Mouse (Mus musculus): ENCODE results near the gene Fgf18. TPM values are rescaled to one million over a fixed set of nuclear protein-coding genes. Genes with fewer than 3 reads are reported as not detected.

Gene Fgf18
- total RNA-seq, 2 experiments from 2014 or later, result 3.9 to 4.3 TPM

DNA sequence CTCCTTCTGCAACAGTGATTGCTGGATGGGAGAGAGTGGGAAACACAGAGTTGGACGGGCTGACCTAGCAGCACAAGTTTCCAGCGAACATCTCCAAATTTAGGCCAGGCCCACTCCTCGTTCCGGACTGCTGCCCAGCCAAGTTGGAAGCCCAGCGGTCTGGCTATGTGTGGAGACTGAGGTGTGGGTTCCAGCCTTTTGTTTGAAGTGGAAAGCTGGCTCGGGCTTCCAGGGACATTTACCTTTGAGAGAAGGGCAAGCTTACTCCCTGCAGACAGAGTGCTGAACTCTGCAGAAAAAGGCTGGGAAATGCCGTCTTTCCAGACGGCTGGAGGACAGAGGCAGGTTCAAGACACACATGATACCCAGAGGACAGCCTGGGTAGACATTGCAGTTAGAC is 27.6 kb downstream of the Fgf18 start:
- DNase-seq (ENCODE audit: extremely low spot score in 1 of 2, low spot score in 1 of 2), result no peak

- DNase-seq (ENCODE audit: extremely low spot score in 1 of 2, low spot score in 1 of 2), result no peak
Observed at GRCm38 (mm10) chr11:33119116-33119515, 28.1 kb downstream of the Fgf18 start.

DNA sequence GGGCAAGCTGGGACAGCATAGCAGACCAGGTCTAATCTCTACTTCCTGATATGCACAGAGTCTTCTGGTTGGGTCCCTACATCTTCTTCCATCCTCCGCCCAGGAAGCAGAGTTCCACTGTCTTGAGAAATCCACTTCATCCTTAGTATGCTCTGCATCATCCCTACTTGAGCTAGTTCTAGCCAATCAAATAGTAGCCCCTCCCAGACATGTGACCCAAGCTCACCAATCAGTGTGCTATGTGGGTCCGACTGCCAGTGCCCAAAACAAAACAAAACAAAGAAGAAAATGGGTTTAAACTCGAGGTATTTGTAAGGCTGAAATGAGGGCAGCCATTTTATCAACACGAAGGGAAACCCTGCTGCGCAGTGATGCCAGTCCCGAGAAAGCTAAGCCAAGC is 28.7 kb downstream of the Fgf18 start:
- DNase-seq (ENCODE audit: extremely low spot score in 1 of 2, low spot score in 1 of 2), result no peak

- DNase-seq (ENCODE audit: extremely low spot score in 1 of 2, low spot score in 1 of 2), result no peak
Observed at GRCm38 (mm10) chr11:33115796-33116195, 31.4 kb downstream of the Fgf18 start.

GRCm38 (mm10) chr11:33112407-33112806 is 34.8 kb downstream of the Fgf18 start:
- no peak for DNase-seq (ENCODE audit: extremely low spot score in 1 of 2, low spot score in 1 of 2)

GRCm38 (mm10) chr11:33110111-33110510 is 37.1 kb downstream of the Fgf18 start:
- DNase-seq (ENCODE audit: extremely low spot score in 1 of 2, low spot score in 1 of 2), result no peak

GRCm38 (mm10) chr11:33107540-33107939 is 39.7 kb downstream of the Fgf18 start:
- no peak for DNase-seq (ENCODE audit: extremely low spot score in 1 of 2, low spot score in 1 of 2)

DNA sequence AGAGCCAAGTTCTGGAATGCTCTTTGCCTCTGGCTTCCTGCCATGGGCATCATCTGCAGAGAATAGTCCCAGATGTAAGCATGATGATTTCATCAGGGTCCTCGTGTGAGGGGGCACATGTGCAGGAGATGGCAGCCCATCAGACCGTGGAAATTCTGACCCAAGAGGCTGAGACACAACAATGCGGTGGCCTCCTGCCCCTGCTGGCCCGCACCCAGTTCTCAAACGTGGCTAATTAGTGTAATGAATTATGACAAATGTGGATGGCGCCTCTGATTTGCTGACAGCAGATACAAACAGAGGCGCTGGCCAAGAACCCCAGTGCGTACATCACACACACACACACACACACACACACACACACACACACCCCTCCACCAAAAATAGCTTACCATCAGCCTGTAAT is 42.3 kb downstream of the Fgf18 start:
- peak in 1 of 2 experiments; percentile 11 for DNase-seq (ENCODE audit: extremely low spot score in 1 of 2, low spot score in 1 of 2)

DNA sequence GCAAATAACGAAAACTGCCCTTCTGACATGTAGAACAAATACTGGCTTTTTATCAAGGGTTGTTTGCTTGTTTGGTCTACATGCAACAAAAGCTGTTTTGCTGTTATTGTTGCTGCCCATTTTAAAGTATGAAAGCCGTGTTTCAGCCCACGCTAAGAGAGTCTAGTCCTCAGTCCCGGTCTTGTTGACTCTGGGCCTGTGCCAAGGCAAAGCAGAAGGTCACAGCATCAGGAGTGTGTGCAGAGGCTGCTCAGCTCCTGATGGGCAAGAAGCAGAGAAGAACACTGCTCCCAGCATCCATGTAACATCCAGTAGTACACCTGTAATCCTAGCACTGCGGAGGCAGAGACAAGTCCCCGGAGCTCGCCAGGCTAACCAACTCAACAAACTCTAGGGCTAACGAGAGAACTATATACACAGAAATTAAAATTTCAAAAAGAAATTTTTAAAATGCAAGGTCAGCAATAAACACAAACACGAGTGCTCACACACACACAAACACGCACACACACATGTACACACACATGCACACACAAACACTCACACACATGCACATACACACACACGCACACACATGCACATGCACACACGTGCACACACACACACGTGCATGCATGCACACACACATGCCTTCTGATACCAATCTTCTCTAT is 43.8 kb downstream of the Fgf18 start:
- no peak for DNase-seq (ENCODE audit: extremely low spot score in 1 of 2, low spot score in 1 of 2)

DNA sequence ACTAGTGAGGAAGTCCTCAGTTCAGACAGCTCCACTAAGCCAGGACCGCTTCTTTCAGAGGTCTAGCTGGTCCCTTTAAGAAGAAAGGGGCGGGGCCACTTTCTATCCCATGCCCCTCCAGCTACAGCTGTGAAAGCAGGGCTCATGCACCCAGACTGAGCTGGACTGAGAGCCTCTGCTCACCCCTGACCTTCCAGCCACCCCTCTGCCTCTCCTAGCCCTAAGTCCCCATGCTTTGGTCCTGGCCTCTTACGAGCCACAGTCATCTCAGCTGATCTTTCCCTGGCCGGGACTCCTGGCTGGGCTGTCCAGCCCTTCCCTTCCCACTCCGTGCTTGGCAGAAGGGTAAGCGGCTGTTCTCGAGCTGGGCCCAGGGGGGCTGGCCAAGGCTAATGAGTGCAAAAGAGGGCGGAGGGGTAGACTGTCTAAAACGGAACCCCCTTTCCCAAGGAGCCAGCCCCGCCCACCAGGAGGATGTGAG is 47.1 kb downstream of the Fgf18 start:
- DNase-seq (ENCODE audit: extremely low spot score in 1 of 2, low spot score in 1 of 2), result no peak

DNA sequence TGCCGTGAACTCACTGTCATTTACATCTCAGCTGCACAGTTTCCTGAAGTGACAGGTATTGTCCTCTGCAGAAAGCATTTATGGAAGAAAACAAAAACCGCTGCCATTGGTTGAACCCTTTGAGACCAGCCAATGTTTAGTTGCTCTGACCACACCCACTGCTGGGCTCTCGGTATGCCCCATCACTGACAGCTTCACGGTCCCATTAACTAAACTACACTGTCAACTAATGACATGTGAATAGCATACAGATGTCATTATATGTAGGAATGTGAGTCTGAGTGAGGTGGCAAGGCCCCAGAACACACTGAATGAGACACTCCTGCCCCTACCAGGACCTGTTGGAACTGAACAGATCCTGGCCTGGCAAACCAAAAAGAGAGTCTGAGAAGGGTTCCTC is 47.8 kb downstream of the Fgf18 start:
- no peak for DNase-seq (ENCODE audit: extremely low spot score in 1 of 2, low spot score in 1 of 2)

- DNase-seq (ENCODE audit: extremely low spot score in 1 of 2, low spot score in 1 of 2), result no peak
Observed at GRCm38 (mm10) chr11:33098446-33098845, 48.8 kb downstream of the Fgf18 start.

DNA sequence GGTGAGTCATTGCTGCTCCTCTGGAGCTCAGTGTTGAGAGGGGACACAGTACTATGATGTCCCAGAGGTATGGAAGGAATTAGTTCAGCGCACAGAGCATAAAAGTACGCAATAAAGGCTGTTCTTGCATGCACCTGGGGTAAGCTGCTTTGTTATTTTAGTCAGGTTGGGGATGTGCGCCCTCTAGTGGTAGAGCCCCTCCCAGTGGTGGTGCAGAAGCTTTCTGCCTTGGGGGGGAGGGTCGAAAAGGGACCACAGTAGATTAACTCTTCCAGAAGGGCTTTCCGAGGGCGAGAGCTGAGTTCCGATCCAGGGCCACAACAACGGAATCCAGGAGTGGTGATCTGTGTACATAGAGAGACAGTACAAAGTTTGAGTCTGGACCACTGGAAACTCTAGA is 49.3 kb downstream of the Fgf18 start:
- peak; percentile 25 to 75 for DNase-seq (ENCODE audit: extremely low spot score in 1 of 2, low spot score in 1 of 2)

DNA sequence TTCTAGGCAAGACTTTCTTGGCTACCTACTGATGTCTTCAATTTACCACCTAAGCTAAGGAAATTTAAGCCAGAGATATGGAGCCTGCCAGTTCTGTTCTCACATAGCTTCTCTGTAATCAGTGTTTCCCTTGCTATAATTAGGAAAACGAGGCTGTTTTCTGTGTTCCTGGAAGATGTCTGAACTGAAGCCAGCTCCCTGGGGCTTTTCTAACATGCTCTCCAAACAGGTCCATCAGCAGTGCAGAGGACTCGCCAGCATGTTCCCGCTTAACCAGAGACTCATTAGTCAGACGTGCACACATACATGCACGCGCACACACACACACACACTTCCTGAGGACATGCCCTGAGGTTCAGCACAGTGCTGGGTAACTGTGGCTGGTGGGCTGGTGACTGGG is 57.3 kb downstream of the Fgf18 start:
- DNase-seq (ENCODE audit: extremely low spot score in 1 of 2, low spot score in 1 of 2), result no peak

DNA sequence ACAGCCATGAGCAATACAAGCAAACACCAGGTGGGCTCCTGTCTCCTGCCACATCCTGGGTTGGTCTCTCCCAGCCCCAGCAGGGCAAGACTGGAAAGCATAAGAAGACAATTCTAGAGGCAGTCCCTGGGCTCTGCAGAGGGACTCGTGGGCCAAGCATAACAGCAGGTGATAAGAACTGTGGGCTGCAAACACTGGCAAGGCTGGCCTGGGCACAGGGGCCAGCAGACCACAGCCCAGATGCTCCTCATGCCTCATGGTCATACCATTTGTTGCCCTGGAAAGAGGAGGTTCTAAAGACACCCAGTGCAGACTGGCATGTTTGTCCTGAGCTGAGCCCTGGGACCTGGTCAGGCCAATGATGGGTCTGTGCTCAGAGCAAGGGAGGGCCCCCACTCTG is 59.0 kb downstream of the Fgf18 start:
- no peak for DNase-seq (ENCODE audit: extremely low spot score in 1 of 2, low spot score in 1 of 2)

DNA sequence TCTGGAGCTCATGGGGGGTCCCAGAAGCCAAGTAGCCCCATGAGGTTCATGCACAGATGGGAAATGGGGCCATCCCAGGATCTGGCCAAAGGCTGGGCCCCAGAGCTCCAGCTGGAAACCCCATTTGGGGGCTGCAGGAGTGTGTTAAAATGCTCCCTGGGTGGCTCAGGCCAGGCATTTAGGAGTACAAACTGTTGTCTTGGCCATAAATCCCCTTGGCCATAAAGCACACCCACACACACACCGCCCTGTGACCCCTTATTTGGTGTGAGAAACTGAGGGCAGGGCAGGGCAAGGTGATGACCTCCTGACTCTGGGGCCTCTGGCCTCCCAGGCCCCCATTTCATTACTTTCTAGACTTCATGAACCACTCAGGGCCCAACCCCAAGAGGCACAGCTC is 61.2 kb downstream of the Fgf18 start:
- DNase-seq (ENCODE audit: extremely low spot score in 1 of 2, low spot score in 1 of 2), result no peak

GRCm38 (mm10) chr11:33085514-33085913 is 61.7 kb downstream of the Fgf18 start:
- no peak for DNase-seq (ENCODE audit: extremely low spot score in 1 of 2, low spot score in 1 of 2)

DNA sequence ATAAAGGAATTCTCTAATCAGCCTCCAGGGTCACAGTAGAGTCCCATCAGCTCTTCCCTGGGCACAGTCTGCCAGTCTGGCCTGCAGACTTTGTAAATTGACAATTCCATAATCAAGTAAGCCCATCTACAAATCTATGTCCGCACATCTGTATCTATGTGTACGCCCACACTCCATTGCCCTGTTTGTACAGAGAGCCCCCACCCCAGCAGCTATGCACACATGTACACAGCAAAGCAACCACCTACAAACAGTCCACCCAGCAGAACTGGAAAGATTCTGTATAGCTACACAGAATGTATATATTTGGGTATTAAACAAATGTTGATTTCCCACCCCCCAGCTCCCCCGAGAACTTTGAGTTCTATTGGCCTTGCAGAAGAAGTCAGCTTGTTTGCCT is 62.1 kb downstream of the Fgf18 start:
- no peak for DNase-seq (ENCODE audit: extremely low spot score in 1 of 2, low spot score in 1 of 2)

DNA sequence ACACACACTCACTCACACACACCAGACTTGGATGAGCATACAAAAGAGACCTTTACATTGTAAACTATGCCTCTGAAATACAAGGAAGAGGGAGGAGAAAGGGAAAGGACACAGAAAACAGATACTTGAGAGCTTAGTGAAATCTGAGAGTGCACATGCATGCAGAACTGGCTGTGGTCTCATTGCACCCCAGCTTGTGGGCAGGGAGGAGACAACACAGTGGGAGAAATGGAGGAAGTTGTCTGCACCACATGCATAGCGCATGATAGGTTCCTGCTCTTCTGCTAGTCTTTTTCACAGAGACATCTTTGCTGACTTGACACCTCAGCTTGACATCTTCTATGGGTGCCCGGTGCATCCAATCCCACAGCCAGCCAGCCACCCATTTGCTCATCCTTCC is 63.2 kb downstream of the Fgf18 start:
- DNase-seq (ENCODE audit: extremely low spot score in 1 of 2, low spot score in 1 of 2), result no peak

DNA sequence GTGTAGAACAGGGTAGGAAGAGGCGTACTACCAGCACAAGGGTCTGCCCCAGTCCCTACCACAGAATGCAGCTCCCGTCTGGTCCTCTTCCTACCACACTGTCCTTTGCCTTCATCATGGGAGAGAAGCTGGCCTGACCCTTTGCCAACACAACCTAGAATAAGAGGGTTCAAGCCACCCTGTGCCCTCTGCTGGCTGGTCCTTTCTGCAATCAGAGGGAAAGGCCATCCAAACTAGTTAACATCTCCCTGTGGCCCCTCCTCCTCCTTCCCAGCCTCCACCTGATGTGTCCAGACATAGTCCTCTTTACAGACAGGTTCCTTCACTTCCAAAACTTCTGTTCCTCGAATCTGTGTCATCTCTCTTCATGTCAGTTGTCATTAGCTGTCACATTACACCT is 66.0 kb downstream of the Fgf18 start:
- no peak for DNase-seq (ENCODE audit: extremely low spot score in 1 of 2, low spot score in 1 of 2)

DNA sequence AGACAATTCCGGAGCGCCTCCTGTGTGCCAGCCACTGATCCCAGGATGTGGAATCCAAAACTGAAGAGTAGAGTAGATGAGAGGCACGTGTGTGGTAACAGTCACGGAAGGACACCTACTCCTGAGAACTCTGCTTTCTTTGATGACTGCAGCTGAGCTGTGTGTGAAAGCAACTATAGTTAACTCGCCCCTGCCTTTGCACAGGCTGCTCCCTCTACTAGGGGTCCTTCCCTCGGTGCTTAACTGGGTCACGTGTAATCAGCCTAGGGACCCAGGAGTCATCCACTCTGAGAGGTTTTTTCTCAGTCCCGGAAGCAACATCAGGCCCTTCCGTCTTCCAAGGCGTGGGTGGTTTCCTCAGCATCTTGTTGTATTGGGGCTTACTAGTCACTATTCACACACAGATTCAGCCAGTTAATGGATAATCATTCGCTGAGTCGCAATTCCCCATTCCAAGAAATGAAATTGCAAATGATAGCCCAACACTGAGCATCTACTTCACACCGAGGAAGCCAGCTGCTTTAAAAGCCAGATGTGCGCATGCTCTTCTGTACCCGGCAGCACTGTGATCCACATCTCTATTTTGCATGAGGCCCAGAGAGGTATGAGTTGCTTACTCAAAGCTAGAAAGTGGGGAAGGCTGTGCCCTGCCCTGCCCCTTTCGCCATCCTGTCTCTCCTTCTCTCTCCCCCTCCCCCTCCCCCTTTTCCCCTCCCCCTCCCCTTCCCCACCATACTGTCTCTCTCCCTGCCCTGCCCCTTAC is 67.0 kb downstream of the Fgf18 start:
- DNase-seq (ENCODE audit: extremely low spot score in 1 of 2, low spot score in 1 of 2), result no peak

DNA sequence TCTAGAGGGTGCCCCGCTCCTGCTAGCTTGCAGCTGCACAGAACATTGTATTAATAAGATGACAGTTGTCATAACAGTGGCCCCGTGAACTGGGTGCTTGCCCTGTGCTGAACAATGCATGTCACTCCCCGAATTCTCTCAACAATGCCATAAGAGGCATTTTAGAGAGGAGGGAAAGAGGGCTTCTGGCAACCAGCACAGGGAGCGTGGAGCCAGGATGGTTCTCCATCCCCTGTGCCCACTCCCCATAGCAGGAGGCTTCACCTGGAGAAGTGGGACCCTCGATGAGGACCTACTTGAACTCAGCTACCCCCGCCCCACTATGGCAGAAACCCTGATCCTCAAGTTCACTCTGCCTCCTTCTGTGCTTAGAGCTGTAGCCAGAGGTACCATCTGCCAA is 67.8 kb downstream of the Fgf18 start:
- no peak for DNase-seq (ENCODE audit: extremely low spot score in 1 of 2, low spot score in 1 of 2)
